24 mouse cellular contexts compared by ENCODE assay signal in the genomic region with DNA sequence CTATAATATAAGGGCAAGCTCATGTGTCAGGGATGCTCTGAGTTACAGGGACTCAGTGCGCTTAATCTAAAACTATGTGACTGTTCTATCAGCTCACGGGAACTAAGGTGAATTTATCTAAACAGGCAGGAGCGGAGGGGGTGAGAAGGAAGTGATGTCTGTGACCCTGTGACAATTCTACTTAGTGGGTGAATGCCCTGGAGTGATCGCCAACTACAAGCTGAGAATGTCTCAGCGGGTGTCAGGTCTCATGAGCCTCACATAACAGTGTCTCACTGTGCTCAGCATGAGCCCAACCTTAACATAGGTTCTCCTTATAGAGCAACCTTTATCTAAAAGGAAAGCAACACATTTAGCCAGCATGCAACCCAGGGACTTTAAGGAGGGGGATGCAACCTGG.
A peak's percentile ranks its signal among the peaks of the same experiment; 100 is the strongest.
DNase-seq lines count a peak whose midpoint lies in the region; ATAC-seq lines count a peak whose summit lies in the region.
"Had no signal": no experiment of that assay in that cellular context is flagged by ENCODE, and none has a peak within 500 bp of the region (broad histone marks: within the 10 kb centered on the region; RNA-seq: fewer than 3 reads in every experiment).

No protein-coding gene starts in this region.

- no peaks in the 10 kb centered on the region for H3K9me3 ChIP-seq in intestine, embryonic 14.5 days (ENCODE audit: control insufficient read depth, low read length)
- H3K9me3 ChIP-seq in intestine, embryonic 15.5 days = no peaks in the 10 kb centered on the region
- no peaks in the 10 kb centered on the region for H3K9me3 ChIP-seq in kidney, embryonic 16.5 days (ENCODE audit: low read length)
- no peaks in the 10 kb centered on the region for H3K9me3 ChIP-seq in neural tube, embryonic 15.5 days (replicated peaks)
- H3K9me3 ChIP-seq: embryonic facial prominence, embryonic 12.5 days; embryonic facial prominence, embryonic 15.5 days; G1E; hindbrain, embryonic 12.5 days; hindbrain, embryonic 15.5 days had no signal

- 79% methylated on average over 5 of the region's 5 CpGs for WGBS in intestine, embryonic 14.5 days
- 81% methylated on average over 5 of the region's 5 CpGs for WGBS in intestine, embryonic 15.5 days
- 53% methylated on average over 5 of the region's 5 CpGs for WGBS in kidney, embryonic 16.5 days
- WGBS in neural tube, embryonic 15.5 days = 51% methylated on average over 5 of the region's 5 CpGs

- no peak overlapping the region for H3K4me3 ChIP-seq in intestine, embryonic 14.5 days (ENCODE audit: low read depth, low read length)
- no peak overlapping the region for H3K4me3 ChIP-seq in intestine, embryonic 15.5 days (replicated peaks)
- H3K4me3 ChIP-seq in kidney, embryonic 16.5 days (ENCODE audit: low read length) = no peak overlapping the region
- H3K4me3 ChIP-seq in neural tube, embryonic 15.5 days (replicated peaks) = no peak overlapping the region
- H3K4me3 ChIP-seq: embryonic facial prominence, embryonic 12.5 days; embryonic facial prominence, embryonic 15.5 days; heart, adult 2 months; hindbrain, embryonic 12.5 days; hindbrain, embryonic 15.5 days had no signal

- no peak overlapping the region for H3K4me2 ChIP-seq in intestine, embryonic 14.5 days (ENCODE audit: low read length)
- H3K4me2 ChIP-seq in intestine, embryonic 15.5 days (replicated peaks) = no peak overlapping the region
- no peak overlapping the region for H3K4me2 ChIP-seq in kidney, embryonic 16.5 days (replicated peaks; ENCODE audit: low read depth, low read length)
- no peak overlapping the region for H3K4me2 ChIP-seq in neural tube, embryonic 15.5 days
- H3K4me2 ChIP-seq: embryonic facial prominence, embryonic 12.5 days; embryonic facial prominence, embryonic 15.5 days; heart, embryonic 11.5 days; hindbrain, embryonic 12.5 days; hindbrain, embryonic 15.5 days had no signal

- DNase-seq in intestine, embryonic 14.5 days (ENCODE audit: low spot score) = peak; percentile 31
- DNase-seq in kidney, postnatal 14 days = no peak
- DNase-seq in right cerebral cortex, postnatal 25 days = no peak
- no peak for DNase-seq in adrenal gland, postnatal 14 days
- DNase-seq: adrenal gland, postnatal 10 days; B cell, adult 2 months; cerebellum, adult 11 months; cerebellum, adult 2 months; cerebellum, adult 9-11 months; cerebellum, postnatal 25 days; gastrocnemius, postnatal 25 days; heart, adult 2 months had no signal

- H3K9ac ChIP-seq in intestine, embryonic 14.5 days (ENCODE audit: low read length) = no peak overlapping the region
- no peak overlapping the region for H3K9ac ChIP-seq in intestine, embryonic 15.5 days
- H3K9ac ChIP-seq in kidney, embryonic 16.5 days (replicated peaks; ENCODE audit: low read length) = no peak overlapping the region
- no peak overlapping the region for H3K9ac ChIP-seq in neural tube, embryonic 15.5 days (replicated peaks)
- H3K9ac ChIP-seq: embryonic facial prominence, embryonic 12.5 days; embryonic facial prominence, embryonic 15.5 days; hindbrain, embryonic 12.5 days; hindbrain, embryonic 15.5 days had no signal

- no peaks in the 10 kb centered on the region for H3K36me3 ChIP-seq in intestine, embryonic 14.5 days (ENCODE audit: control insufficient read depth, insufficient read depth, low read length)
- no peaks in the 10 kb centered on the region for H3K36me3 ChIP-seq in intestine, embryonic 15.5 days
- no peaks in the 10 kb centered on the region for H3K36me3 ChIP-seq in kidney, embryonic 16.5 days (ENCODE audit: insufficient read depth, low read length)
- no peaks in the 10 kb centered on the region for H3K36me3 ChIP-seq in neural tube, embryonic 15.5 days
- H3K36me3 ChIP-seq: embryonic facial prominence, embryonic 12.5 days; embryonic facial prominence, embryonic 15.5 days; hindbrain, embryonic 12.5 days; hindbrain, embryonic 15.5 days had no signal

- no peaks in the 10 kb centered on the region for H3K4me1 ChIP-seq in intestine, embryonic 14.5 days (replicated peaks; ENCODE audit: control insufficient read depth, insufficient read depth, low read length)
- no peaks in the 10 kb centered on the region for H3K4me1 ChIP-seq in intestine, embryonic 15.5 days (replicated peaks)
- H3K4me1 ChIP-seq in kidney, embryonic 16.5 days (ENCODE audit: insufficient read depth, low read length) = peaks cover 14% of the 10 kb centered on the region
- peaks cover 27% of the 10 kb centered on the region for H3K4me1 ChIP-seq in neural tube, embryonic 15.5 days

- ATAC-seq in intestine, embryonic 14.5 days (replicated peaks; ENCODE audit: low FRiP score, low TSS enrichment, low read depth) = no peak
- no peak for ATAC-seq in intestine, embryonic 15.5 days
- no peak for ATAC-seq in kidney, embryonic 16.5 days (ENCODE audit: low FRiP score, low TSS enrichment)
- no peak for ATAC-seq in neural tube, embryonic 15.5 days (ENCODE audit: low FRiP score)
- ATAC-seq: forebrain, embryonic 14.5 days; Patski had no signal

- H3K27ac ChIP-seq in intestine, embryonic 14.5 days (ENCODE audit: low read depth) = no peak overlapping the region
- no peak overlapping the region for H3K27ac ChIP-seq in intestine, embryonic 15.5 days
- 0 out of 2 replicates have a peak overlapping the region, but pooled peaks have one; percentile 34 for H3K27ac ChIP-seq in kidney, embryonic 16.5 days (ENCODE audit: low read length)
- peak overlapping the region; percentile 18; the same call in 1 of the 2 replicates for H3K27ac ChIP-seq in neural tube, embryonic 15.5 days (replicated peaks)
- H3K27ac ChIP-seq: embryonic facial prominence, embryonic 12.5 days; embryonic facial prominence, embryonic 15.5 days; heart, adult 2 months; hindbrain, embryonic 12.5 days; hindbrain, embryonic 15.5 days had no signal

- H3K27me3 ChIP-seq in intestine, embryonic 14.5 days (replicated peaks; ENCODE audit: control insufficient read depth, insufficient read depth, low read length) = no peaks in the 10 kb centered on the region
- no peaks in the 10 kb centered on the region for H3K27me3 ChIP-seq in intestine, embryonic 15.5 days (replicated peaks)
- H3K27me3 ChIP-seq in kidney, embryonic 16.5 days (ENCODE audit: insufficient read depth, low read length) = no peaks in the 10 kb centered on the region
- H3K27me3 ChIP-seq in neural tube, embryonic 15.5 days (replicated peaks) = no peaks in the 10 kb centered on the region; the same call in 1 of the 2 replicates
- H3K27me3 ChIP-seq: CH12.LX; embryonic facial prominence, embryonic 12.5 days; embryonic facial prominence, embryonic 15.5 days; hindbrain, embryonic 12.5 days; hindbrain, embryonic 15.5 days; Patski had no signal

Comparison
In these comparisons a context has a peak if more than half of its experiments do, and no peak if none do; other contexts are left out.
1. H3K27ac ChIP-seq: peak in kidney, embryonic 16.5 days (single experiment) and neural tube, embryonic 15.5 days (single experiment); none in intestine, embryonic 14.5 days (single experiment) and intestine, embryonic 15.5 days (single experiment).